Mouse (Mus musculus) thymus, adult 18-20 months (tissue): ENCODE measurements around the gene Slc25a4.
A peak's percentile ranks its signal among the peaks of the same experiment; 100 is the strongest.

Source experiments
- DNase-seq, 2 experiments: peaks; one replicate each; pipeline ENCODE4 v3.0.0; 2022; ENCODE audit warnings: mixed read lengths in 2 of 2

Gene Slc25a4

GRCm38 (mm10) chr8:46204974-46205640, 6.0 kb downstream of the Slc25a4 start:
- no peak for DNase-seq

GRCm38 (mm10) chr8:46204301-46204700, 6.8 kb downstream of the Slc25a4 start:
- no peak for DNase-seq

DNA sequence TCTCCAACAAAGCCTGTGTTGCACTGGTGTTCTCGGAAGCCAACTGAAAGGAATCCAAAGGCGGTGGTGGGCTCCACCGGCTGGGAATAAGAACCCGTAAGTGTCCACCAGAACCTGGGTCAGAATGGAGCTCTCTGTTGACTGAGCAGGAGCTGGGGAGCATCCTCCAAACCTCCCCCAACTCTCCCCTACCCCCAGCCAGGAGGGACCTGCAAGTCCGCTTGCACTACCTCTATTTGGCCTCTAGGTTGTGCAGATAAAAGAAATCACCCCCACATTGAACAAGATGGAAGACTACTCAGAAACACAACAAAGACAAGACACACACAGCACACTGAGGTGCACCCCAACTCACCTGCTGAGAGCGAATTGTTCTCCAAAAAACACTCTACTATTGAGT, 8.7 kb downstream of the Slc25a4 start:
- no peak for DNase-seq

- DNase-seq: no peak
Measured at GRCm38 (mm10) chr8:46197673-46198072, 13.4 kb downstream of the Slc25a4 start.

DNA sequence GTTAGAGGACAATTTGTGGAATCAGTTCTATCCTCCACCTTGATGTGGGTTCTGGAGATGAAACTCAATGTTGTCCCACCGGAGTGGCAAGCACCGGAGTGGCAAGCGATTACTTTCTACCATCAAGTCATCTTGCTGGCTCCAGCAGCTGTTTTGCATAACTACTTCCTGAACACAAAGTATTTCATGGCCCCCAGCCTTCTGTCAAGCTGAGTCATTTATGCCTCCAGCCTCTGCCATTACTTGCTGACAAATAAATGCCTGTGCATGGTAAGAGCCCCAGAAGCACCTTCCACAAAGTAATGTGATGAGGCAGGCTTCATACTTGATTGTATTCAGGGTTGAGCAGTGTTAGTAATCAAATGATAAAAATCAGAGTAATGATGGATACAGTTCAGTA, 14.2 kb downstream of the Slc25a4 start:
- no peak for DNase-seq

DNA sequence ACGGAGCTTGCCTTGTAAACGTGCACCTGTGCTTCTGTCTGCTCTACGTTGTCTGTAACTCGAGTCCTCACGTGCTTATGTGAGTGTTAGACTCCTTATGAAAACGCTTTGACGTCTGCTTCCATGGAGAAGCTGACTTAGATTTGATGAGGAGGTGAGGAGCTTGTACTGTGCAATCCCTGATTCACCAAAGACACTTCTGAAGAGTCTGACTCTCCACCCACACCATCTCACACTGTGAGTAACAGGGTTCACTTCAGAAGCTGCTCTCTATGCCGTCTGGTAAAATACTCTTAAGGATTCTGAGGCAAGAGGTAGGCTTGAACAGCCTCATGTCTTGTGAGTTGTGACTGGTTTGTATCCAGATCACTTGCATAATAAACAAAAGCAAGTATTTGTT, 18.0 kb downstream of the Slc25a4 start:
- no peak for DNase-seq

DNA sequence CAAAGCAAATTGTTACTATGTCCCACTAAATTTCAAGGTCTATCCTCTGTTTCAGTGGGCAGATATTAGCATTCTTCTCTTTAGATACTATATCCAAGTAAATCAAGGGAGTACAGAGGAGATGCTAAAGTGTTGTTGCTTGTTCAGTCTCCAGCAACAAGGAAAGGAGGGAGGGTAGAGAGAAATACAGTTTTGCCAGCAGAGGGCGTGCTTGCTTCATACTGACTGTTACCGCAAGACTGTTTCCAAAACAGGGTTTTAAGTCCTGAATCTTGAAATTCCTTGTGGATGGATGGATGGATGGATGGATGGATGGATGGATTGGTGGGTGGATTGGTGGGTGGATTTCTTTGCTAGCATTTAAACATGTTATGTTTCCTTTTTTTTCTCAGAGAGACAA, 25.7 kb downstream of the Slc25a4 start:
- no peak for DNase-seq

- no peak for DNase-seq
Measured at GRCm38 (mm10) chr8:46180136-46180535, 30.9 kb downstream of the Slc25a4 start.

- DNase-seq: no peak
Measured at GRCm38 (mm10) chr8:46173651-46174050, 37.4 kb downstream of the Slc25a4 start.

DNA sequence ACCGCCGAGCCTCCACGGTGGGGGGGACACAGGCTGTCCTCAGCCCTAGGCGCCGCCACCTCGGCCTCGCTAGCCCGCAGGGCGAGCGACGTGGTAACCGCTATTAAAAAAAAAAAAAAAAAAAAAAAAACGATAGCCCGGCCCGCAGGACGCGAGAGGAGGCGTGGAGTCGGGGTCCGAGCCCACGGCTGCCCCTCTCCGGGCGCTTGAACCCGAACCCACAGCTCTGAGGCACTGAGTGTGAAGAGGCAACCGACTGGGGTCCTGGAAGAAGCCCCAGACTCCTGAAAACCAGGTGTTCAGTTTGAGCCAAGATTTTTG, 47.3 kb downstream of the Slc25a4 start:
- DNase-seq: no peak

DNA sequence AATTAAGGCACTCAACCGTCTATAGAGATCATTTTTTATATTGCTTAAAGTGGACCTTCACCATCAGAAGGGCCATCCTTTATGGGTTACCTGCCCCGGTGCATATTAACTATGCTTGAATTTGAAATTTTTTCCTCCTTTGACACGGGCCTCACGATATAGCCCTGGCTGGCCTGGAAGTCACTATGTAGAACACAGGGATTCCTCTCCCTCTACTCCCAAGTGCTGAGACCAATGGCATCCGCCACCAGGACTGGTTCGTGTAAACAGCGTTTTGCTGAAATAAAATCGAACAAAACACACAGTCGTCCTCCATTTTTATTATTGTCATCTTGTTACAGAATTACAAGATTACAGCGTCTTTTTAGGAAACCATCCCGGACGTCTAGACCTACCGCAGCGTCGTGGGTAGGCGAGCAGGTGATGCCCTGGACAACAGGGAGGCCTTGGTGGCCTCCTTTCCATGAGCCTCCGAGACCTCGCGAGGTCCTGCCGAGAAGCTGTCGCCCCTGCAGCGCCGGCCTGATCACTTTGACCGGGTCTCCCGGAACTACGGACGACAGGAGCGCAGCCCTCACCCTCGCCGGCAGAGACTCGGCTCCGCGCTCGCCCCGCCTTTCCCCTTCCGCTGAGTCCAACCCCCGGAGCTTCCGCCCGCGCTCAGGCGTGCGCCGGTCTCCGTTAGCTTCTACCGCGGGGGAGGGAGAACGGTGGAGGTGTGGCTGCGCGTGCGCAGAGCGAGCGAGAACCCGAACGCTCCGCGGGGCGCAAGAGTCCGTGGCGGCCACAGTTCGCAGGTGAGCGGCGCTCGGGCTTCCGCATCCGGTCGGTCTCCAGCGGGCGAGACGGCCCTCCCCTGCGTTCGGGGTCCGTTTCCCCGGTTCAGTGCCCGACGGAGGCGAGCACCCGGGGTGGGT, 47.9 kb downstream of the Slc25a4 start:
- DNase-seq: peak; percentile 96 to 97
